In genomic region chr6:83768485-83768884, GRCm38 (mm10) we compare ENCODE assay signal across 21 mouse cellular contexts. TPM values are rescaled to one million over a fixed set of nuclear protein-coding genes. Genes with fewer than 3 reads are reported as not detected.
"Had no signal": no experiment of that assay in that cellular context is flagged by ENCODE, and none has a peak within 500 bp of the region (broad histone marks: within the 10 kb centered on the region; RNA-seq: fewer than 3 reads in every experiment).

No protein-coding gene starts in this region.

- H3K4me2 ChIP-seq: limb, embryonic 12.5 days; midbrain, embryonic 12.5 days; neural tube, embryonic 13.5 days had no signal

- H3K9ac ChIP-seq: limb, embryonic 12.5 days; liver, embryonic 14.5 days; midbrain, embryonic 12.5 days; neural tube, embryonic 13.5 days had no signal

- H3K4me3 ChIP-seq: layer of hippocampus, adult 2 months; limb, embryonic 12.5 days; megakaryocyte, embryonic 14.5 days; midbrain, embryonic 12.5 days; neural tube, embryonic 13.5 days had no signal

- DNase-seq: kidney, adult 18-20 months; kidney, postnatal 10 days; kidney, postnatal 4 days; lung, adult 2 months; retina, postnatal 1 day; right cerebral cortex, postnatal 4 days; thymus, postnatal 36 days had no signal

- H3K27ac ChIP-seq: layer of hippocampus, adult 2 months; limb, embryonic 12.5 days; liver, embryonic 14.5 days; macrophage; midbrain, embryonic 12.5 days; neural tube, embryonic 13.5 days had no signal

- ATAC-seq: midbrain, embryonic 16.5 days had no signal

- H3K4me1 ChIP-seq: limb, embryonic 12.5 days had no signal

- H3K9me3 ChIP-seq: limb, embryonic 12.5 days; megakaryocyte, embryonic 14.5 days; midbrain, embryonic 12.5 days; neural tube, embryonic 13.5 days had no signal

RNA-seq across cellular contexts. Expression of gene Ankrd53, which starts 6.0 kb away (rescaled TPM):
- total RNA-seq: layer of hippocampus, adult 2 months; layer of hippocampus, postnatal 10 days; left cerebral cortex, postnatal 36 days; liver, adult 2 months had no signal
- polyA plus RNA-seq: liver, adult 2 months; lung, adult 2 months; macrophage; midbrain, embryonic 12.5 days; neural tube, embryonic 13.5 days; stomach, embryonic 16.5 days; thymus, postnatal 0 days had no signal

RNA-seq across cellular contexts. Expression of gene Atp6v1b1, which starts 25.7 kb away (rescaled TPM):
- total RNA-seq: left cerebral cortex, postnatal 36 days; liver, adult 2 months had no signal
- polyA plus RNA-seq: limb, embryonic 12.5 days; liver, adult 2 months; macrophage; midbrain, embryonic 12.5 days; midbrain, embryonic 16.5 days; neural tube, embryonic 13.5 days; stomach, embryonic 16.5 days had no signal

RNA-seq across cellular contexts. Expression of gene Vax2, which starts 57.4 kb away (rescaled TPM):
- total RNA-seq: layer of hippocampus, adult 2 months; layer of hippocampus, postnatal 10 days; left cerebral cortex, postnatal 36 days; liver, adult 2 months had no signal
- polyA plus RNA-seq: kidney, embryonic 14.5 days; liver, adult 2 months; liver, embryonic 14.5 days; lung, adult 2 months; macrophage; midbrain, embryonic 16.5 days; stomach, embryonic 16.5 days; thymus, postnatal 0 days had no signal
